Mouse (Mus musculus): ENCODE data around the gene Myom3.

Gene Myom3

DNA sequence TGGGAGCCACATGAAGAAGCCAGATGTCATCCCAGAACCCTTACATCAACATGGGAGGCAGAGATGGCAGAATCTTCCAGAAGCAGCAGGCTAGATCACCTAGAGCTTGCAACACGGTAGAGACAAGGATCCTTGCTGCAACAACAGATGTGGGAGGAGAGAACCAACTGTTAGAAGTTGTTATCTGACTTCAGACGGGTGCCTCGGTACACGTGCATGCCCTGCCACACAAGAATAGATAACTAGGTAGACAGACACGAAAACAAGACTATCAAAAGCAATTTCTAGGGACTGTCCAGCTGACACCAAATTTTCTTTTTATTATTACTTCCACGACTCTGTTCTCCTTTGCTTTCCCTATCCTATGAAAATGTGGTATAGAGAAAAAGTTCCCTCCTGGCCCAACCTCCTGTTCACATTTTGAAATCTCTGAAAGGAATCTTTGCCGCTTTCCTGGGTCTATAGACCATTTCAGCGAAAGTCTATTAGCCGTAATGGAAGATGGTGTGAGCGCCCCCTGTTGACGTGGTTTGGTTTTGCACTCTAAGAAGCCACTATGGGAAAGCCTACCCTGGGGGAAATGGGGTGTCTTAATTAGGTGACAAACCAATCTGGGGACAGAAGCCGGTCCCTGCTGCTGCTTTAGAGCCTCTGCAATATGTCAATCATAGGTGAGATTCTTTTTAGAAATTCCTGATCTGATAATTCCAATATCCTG is 57.5 kb downstream of the Myom3 start:
- peak; percentile 78 for DNase-seq (ENCODE audit: low read depth)

DNA sequence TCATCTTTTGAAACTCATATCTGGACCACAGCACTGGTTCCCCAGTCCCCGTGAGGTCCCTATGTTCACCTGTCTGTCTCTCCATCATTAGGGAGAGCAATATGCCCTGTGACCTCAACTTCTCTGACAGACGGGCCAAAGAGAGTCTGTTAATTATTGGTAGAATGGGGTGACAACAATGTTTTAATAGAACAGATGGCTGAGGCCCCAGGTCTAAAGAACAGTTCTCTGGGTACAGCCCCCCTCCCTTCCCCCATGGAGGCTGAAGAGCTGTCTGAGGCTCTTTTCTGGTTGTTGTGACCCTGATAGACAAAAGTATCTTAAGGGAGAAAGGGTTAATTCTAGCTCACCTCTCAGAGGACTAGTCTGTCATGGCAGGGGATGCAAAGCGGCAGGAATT is 58.9 kb downstream of the Myom3 start:
- DNase-seq (ENCODE audit: low read depth) = no peak

DNA sequence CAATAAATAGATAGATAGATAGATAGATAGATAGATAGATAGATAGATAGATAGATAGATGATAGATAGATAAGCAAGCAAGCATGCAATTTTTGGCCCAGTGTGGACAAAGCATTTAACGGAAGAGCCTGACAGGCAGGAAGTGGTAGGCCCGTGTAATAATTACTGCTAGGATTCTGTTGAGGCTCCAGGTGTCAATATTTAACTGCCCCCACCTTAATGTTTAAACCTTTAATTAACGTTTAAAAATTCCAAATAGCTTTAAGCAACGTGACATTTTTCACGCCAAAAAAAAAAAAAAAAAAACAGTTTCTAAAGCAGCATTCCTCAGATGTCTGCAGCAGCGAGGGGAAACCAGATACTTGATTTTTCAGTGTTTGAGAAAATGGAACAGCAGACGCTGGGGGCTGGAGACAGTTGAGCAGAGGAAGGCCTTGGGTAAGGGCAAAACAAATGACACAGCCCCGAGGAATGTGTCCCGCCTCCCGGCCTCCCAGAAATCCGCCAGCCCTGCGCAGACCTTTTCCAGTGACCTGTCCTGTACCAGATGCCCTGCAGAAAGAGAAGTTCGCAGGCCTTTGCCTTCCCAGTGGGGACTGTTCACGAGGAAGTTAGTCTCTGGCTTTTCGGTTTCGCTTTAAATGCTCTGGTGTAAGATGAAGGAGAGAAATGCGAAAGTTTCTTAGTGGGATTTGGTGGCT is 60.5 kb downstream of the Myom3 start:
- no peak for DNase-seq (ENCODE audit: low read depth)

DNA sequence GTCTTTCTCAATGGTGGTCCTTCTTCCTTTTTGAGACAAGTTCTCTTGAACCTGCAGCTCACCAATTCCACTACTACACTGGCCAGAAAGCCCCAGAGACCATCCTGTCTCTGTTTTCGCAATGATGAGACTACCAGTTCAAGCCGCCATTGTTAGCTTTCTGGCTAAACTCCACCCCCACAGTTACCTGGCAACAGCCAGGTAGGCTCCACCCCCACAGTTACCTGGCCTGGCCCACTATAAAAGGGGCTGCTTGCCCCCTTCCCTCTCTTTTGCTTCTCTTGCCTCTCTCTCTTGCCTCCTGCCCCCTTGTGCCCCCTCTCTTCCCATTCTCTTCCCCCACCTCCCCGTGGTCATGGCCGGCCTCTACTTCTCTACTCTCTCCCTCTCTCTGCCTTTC is 62.3 kb downstream of the Myom3 start:
- no peak for DNase-seq (ENCODE audit: low read depth)

DNA sequence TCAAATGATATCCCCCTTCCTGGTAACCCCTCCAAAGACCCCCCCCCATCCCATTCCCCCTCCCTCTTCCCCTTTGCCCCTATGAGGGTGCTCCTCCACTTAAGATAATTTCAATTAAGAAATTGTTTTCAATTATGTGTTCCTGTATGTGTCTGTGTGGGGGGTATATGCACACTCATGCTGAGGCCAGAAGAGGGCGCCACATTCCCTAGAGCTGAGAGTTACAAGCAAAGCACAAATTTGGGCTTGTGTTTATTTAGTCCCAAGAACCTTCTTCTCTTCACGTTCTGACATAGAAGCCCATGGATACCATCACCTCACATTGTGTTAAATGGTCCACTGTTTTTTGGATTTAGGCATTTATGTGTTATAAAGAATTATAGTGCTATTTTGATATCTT is 63.8 kb downstream of the Myom3 start:
- peak; percentile 41 for DNase-seq (ENCODE audit: low read depth)

DNA sequence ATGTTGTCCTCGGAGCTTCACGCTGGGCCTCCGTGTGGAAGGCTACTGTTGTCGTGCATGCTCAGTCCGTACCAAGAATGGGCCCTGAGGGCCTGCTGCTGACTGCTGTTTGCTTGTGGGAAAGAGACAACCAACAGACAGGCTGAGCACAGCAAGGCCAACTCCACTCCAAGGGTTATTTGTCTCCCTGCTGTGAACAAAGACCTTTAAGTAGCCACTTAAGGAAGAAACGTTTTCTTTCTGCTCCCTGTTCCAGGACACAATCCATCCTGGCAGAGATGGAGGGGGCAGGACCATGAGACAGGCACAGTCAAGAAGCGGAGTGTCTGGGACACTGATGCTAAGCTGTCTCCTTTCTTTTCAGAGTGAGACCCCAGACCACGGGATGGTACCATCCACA is 64.7 kb downstream of the Myom3 start:
- no peak for DNase-seq (ENCODE audit: low read depth)

DNA sequence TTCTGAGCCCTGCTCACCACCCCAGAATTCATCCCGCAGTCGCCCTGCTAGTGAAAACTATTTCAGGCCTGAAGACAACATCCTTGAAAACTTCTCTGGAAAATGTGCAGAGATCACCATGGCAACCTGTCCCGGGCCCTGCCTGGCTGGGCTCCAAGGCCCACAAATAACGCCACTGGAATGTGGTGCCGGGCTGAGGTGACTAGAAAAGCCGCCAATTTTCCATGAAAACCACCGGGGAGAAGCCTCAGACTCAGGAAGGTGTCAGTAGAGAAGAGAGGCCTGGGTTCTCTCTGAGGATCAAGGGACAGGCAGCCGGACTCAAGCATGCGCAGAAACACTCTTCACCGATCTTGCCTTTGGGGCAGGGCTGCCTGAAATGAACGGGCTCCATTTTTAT is 69.0 kb downstream of the Myom3 start:
- DNase-seq (ENCODE audit: low read depth) = no peak

DNA sequence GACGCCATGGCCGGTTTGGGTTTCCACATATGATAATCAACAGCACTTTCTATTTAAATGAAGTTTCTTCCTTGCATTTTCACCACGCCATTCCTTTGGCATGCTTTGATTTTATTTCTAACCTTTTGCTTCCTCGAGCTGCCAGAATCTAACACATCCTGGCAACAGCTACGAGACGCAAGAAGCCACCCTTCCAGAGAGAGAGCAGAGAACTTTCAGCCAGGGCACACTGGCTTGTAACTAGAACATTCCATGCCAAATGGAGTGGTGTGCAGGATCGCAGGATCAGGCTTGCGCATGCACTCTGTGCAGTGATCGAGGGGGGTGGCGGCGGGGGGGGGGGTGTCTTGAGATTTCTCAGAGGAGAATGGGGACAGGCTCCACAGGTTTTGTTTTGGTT is 72.6 kb downstream of the Myom3 start:
- no peak for DNase-seq (ENCODE audit: low read depth)

DNA sequence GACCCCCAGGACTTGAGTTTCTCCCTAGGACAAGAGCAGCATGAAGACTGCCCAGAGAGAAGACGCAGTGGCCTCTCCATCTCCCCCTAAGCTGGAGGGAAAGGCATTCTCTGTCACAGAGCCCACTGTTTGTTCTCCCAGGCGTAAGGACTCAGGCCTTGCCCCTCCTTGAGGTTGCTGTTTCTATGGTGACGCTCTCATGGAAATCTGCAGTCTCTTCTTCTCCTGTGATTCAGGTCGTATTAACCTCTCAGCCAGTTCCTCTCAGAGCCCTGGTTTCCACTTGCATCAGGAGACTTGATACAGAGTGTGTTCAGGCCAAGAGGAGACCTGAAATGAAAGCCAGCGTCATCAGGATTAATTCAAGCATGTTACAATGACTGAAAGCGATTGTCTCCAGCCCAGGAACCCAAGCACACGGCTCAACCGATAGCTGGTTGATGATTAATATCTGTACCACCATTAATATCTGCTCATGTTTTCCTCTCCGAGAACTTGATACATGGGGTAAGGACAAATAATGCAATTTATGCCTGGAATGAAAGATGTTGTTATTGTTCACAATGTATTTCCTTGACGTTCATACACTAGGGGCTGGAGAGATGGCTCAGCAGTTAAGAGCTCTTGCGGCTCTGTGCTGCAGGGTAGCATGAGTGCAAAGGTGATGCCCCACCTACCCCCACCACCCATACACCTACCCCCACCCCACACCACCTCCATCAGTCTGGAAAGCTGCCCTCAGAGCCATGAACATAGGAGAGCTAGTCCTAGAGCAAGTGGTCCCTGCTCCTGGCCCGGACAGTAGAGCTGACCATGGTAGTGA is 74.0 kb downstream of the Myom3 start:
- DNase-seq (ENCODE audit: low read depth) = no peak

DNA sequence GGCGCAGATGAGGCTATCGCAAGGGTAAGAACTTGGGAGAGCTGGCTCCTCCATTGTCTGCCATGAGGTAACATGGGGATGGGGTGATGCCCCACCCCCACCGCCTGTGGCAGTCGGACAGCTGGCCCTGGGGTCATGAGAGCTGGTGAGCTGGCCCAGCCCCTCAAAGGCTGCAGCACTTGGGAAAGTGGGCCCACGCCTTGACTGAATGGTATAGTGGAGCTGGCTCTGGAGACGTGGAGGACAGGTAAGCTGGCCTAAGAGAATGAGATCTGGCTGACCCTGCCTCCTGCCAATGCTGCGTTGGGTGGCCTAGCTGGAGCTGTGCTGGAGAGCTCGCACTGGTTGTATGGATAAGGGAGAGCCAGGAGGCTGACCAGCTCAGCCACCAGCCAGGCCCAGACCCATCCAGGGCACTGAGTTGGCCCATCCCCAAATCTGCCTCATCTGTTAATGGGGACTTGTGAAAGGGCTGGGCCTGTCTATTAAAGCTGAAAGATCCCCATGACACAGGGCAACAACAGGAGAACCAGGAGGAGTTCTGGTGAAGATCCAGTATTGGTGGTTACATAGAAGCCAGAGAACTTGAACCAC is 74.7 kb downstream of the Myom3 start:
- no peak for DNase-seq (ENCODE audit: low read depth)

DNA sequence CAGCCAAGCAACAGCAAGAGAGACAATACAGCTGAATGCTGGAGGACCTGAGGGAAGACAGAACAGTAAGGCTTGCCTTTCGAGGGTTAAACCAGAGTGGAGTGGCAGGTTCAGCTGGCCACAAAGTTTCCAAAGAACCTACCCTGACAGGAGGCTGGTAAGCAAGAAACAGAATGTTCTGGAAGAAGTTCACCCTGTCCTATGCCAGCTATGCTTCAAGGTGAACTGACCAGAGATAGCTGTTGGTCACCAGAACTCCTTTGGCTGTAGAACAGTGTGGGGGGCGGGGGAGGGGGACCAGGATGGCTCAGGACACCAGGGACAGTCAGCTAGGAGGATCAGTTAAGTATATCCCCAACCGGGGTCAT is 79.4 kb downstream of the Myom3 start:
- no peak for DNase-seq (ENCODE audit: low read depth)

DNA sequence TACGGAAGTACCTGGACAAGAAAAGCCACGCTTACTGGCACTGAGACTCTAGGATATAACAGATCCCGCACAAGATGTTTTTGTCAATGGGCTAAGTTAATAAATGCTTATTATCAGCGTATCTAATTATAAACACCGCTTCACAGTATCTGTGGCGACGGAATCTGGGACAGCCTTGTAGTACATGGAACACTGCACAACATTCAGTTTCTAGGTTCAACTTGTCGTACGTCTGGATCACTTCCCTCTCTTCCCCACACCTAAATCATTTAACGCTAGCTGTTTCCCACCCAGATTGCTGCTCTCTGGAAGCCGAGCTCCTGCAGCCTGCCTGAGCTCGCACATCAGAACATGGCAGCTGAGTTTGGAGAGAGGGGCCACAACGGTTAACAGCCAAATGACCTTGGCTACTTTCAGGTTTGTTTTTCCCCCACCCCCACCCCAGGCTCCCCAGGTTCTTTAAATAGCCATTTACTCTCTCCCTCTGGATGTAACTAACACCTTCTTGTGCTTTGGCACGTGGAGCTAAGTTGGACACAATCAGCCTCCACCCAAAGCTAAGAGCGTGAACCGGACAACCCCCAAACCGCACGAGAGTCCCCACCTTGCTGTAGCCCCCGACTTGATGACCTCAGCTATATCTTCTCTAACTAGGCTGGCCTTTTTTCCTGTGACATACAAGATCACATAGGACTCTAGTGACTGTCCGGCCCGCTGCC is 79.9 kb downstream of the Myom3 start:
- DNase-seq (ENCODE audit: low read depth) = no peak

DNA sequence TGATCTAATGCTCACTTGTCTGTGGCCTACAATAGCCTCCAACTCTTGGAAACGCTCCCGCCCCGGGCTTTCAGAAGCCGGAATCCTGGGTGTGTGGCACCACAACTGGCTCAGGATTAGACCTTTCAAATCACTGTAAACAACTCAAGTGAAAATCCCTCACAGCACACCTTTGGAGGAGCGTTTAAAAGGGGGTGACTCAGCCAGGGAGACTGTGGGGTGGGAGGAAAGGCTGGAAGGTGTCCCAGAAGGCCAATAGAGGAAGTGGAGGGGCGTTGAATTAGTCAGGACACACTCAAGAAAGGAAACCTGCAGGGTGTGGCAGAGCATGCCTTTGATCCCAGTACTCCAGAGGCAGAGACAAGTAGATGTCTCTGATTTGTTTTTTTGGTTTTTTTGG is 84.9 kb downstream of the Myom3 start:
- no peak for DNase-seq (ENCODE audit: low read depth)

DNA sequence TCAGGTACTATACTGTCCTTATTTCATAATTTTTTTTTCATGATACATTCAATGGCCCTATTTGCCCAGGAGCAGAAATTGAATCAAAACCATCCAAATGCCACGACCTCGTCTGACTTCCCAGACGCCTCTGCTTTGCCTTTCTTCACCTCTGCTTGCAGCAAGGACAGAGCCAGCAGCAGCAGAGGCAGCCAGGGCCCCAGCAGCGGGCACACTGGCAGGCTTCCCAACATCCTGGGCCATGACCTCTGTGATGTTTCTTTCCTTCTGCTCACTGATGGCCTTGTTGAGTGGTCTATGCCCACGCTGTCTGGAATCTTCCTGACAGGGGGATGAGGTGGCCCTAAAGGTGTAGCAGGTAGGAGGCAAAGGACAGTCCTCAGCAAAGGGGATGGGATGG is 88.1 kb downstream of the Myom3 start:
- no peak for DNase-seq (ENCODE audit: low read depth)

DNA sequence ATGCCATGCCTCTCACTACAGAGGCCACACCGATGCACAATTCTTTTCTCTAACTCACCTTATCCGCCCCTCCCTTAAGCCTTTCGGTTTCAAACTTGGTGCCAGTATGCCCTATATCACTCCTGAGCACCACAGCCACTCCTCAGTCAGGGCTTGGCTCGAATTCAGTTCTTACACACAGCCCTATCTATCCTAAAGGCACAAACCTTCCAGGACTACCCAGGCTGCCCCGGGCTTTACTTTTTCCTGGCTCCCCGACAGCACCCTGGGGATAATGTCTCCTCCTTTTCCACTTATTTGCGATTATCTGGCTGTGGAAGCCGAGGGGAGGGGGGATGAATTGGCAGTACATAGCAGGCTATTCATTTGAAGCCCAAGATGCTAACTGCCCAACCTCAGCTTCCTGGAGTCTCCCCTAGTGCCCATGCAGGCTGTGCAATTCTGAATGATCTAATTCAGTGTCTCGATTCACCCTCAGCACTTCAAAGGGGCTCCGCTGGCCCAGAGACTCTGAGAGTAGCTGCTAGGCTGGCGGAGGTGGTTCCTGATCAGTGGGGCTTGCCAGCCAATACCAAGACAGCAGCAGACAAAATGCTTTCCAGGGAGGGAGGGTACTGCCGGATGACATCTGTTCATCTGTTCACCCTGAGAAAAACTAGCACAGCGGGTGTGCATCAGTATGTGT is 91.0 kb downstream of the Myom3 start:
- no peak for DNase-seq (ENCODE audit: low read depth)

DNA sequence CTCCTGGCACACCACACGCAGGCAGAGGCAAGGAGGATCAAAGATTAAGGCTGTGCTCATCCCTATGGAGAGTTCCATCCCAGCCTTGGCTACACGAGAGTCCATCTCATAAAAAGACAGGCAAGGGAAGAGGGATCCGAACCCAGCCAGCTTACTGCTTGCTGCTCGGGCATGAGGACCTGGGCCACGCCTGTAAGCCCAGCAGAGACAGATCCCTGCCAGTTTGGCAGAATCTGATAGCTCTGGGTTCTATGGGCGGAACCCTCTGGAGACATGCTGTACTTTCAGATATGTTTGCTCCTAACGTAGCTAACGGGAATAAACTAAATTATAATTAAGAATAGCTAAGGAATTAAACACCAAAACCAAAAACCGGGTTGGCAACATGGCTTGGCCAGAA is 92.4 kb downstream of the Myom3 start:
- DNase-seq (ENCODE audit: low read depth) = peak; percentile 61

DNA sequence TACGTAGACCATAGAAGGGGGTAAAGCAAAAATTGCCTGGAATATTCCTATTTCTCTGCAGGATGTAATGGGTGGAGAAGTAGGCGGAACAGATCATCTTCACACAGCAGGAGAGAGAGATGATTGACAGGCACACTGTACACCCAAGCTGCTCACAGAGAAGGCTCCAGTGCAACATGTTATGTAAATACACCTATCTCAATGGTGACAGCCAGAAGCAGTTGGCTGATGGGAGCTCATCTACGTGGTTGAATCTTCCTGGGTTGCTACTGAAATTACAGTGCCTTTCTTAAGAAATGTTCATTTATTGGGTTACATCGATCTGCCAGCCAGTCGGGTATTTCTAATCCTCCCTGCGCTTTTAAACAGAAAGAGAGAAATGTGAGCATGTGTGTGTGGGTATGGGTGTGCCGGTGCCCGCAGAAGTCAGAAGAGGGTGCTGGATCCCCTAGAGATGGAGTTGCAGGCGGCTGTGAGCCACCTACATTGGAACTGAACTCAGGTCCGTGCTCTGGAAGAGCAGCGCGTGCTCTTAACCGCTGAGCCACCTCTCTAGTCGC is 94.6 kb downstream of the Myom3 start:
- no peak for DNase-seq (ENCODE audit: low read depth)

DNA sequence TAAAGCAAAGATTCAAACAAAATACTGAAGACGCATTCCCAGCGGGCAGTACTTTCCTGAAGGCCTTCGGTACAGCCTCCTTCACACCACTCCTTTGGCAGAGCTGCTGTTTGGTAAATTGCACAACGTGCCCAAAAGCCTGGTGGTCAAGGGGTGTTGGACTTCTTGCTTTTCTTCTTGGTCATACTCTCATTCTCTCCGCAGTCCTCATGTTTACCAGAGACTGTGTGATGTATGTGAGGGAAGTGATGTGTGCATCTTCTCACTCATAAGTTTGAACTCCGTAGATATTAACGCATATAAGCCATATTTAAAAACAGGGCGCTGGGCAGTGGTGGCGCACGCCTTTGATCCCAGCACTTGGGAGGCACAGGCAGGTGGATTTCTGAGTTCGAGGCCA is 95.1 kb downstream of the Myom3 start:
- DNase-seq (ENCODE audit: low read depth) = no peak

DNA sequence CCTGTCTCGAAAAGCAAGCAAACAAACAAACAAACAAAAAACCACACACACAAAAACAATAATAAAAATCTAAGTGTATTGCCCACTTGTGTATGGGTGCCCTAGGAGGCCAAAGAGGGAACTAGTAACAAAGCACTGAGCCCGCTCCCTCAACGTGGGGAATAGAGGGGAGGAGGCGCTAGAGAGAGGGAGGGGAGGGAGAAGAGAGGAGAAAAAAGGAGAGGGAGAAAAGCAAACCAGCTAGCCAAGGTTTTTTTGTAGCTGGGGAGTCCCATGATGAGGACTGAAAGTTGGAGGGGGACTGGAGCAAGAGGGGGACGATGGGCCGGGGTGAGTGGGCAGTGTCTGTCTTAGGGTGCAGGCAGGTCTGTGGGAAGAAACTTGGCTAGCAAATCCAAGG is 95.6 kb downstream of the Myom3 start:
- no peak for DNase-seq (ENCODE audit: low read depth)

DNA sequence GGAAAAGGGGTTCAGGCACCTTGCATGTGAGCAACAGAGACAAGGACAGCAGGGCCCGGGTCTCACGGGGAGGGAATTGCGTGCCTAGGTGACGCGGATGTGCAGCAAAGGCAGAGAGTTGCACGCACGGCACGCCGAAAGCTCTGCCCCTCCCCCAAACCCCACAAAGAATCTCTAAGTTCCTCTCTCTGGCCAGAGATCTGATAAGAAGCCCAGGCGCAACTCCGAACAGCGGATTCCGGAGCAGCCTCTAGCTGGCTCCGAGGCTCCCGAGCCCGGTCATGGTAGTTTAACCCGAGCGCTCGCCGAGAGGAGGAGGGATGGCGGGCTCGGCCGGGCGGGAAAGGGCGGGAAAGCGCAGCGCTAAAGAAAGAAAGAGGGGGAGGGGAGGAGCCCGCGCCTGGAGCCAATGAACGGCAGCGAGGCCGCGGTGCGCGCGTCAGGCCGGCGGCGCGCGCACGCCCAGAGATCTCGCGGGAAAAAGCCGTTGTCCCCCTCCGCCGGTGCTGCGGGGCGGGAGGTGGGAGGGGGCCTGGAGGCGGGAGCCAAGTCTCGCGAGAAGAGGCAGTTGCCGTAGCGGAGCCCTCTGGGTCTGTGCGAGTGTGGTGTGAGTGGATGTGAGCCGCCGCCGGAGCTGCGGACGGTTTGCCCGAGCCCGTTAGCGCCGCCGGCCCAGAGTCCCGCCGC is 96.2 kb downstream of the Myom3 start, which contains the start of gene Srsf10:
TSS of gene Srsf10 (plus strand) at position 212 of the 687 bp plus-strand sequence.
- DNase-seq (ENCODE audit: low read depth) = peak; percentile 94

Measured in c-Kit-positive CD71-positive TER-119-negative erythroid progenitor cells, embryonic 14.5 days (primary cell).